8 mouse cellular contexts compared by ENCODE assay signal in the genomic region with DNA sequence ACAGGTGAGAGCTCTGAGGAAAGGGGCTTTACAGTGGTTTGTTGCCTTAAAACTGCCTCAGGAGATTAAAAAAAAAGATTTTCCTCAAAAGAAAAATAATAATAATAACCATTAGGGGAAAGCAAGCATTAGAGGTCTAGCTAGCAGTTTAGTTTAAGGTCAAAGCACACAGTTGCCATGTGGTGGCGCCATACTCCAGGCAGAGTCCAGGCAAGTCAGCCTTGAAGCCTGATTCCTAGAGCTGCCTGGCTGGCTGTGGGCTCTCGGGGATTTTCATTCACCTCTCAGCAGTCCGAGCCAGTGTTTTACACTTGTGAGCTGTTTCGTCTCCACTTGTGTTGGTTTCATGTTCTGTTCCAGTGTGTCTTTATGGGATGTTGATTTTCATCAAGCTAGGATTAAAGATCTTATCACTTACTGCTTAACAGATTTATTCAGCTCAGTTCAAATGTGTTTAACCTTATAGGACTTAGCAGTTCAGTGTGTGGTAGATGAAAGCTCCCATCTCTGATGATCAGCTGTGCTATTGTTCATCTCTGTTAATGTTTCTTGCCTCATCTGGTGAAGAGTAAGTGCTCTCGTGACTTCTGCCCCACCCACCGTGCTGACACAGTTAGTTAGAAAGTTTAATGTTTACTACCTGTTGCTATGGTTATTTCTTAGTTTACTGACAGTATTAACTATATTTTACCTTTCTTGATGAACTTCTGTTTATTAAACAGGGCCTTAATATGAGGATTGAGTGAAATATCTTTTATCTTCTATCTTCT. TPM values are rescaled to one million over a fixed set of nuclear protein-coding genes. Genes with fewer than 3 reads are reported as not detected.
DNase-seq lines count a peak whose midpoint lies in the region; ATAC-seq and TF ChIP-seq lines count a peak whose summit lies in the region.

No protein-coding gene starts in this region.

- H3K27me3 ChIP-seq in midbrain, embryonic 10.5 days (ENCODE audit: low read depth, poor library complexity, severe bottlenecking) = no peaks in the 10 kb centered on the region
- no peaks in the 10 kb centered on the region for H3K27me3 ChIP-seq in midbrain, embryonic 16.5 days (ENCODE audit: control insufficient read depth, insufficient read depth, low read depth, low read length)

- H3K4me3 ChIP-seq in midbrain, embryonic 10.5 days = no peak overlapping the region
- no peak overlapping the region for H3K4me3 ChIP-seq in midbrain, embryonic 16.5 days (ENCODE audit: low read depth, low read length)
- no peak overlapping the region for H3K4me3 ChIP-seq in lung, adult 2 months (replicated peaks; ENCODE audit: extremely low read depth, low read depth, low read length)

- no peak overlapping the region for H3K4me2 ChIP-seq in midbrain, embryonic 16.5 days (ENCODE audit: low read length)

- DNase-seq in midbrain, embryonic 10.5 days (ENCODE audit: low spot score) = peak; percentile 51
- DNase-seq in adrenal gland, postnatal 36 days = peak; percentile 82 to 83
- peak; percentile 90 for DNase-seq in kidney, adult 9 months
- peak; percentile 41 for DNase-seq in lung, adult 2 months
- DNase-seq in right cerebral cortex, postnatal 10 days (ENCODE audit: low spot score in 2 of 2) = peak; percentile 67 to 77
- peak; percentile 46 to 64 for DNase-seq in urinary bladder, postnatal 36 days (ENCODE audit: low spot score in 2 of 2)

- peaks cover 100% of the 10 kb centered on the region for H3K36me3 ChIP-seq in midbrain, embryonic 10.5 days
- peaks cover 36% of the 10 kb centered on the region for H3K36me3 ChIP-seq in midbrain, embryonic 16.5 days (ENCODE audit: control insufficient read depth, insufficient read depth, low read length)

- H3K4me1 ChIP-seq in midbrain, embryonic 10.5 days = no peaks in the 10 kb centered on the region
- H3K4me1 ChIP-seq in midbrain, embryonic 16.5 days (ENCODE audit: control insufficient read depth, insufficient read depth, low read length) = no peaks in the 10 kb centered on the region
- no peaks in the 10 kb centered on the region for H3K4me1 ChIP-seq in lung, adult 2 months (ENCODE audit: control insufficient read depth, insufficient read depth, low read length)

- no peak for TF ChIP-seq POLR2A in lung, adult 2 months (IDR thresholded peaks at IDR 0.05; ENCODE audit: borderline replicate concordance, extremely low read depth, low read depth, low read length)

- H3K9me3 ChIP-seq in midbrain, embryonic 10.5 days (replicated peaks) = no peaks in the 10 kb centered on the region
- H3K9me3 ChIP-seq in midbrain, embryonic 16.5 days (replicated peaks; ENCODE audit: control insufficient read depth, low read length, poor library complexity, severe bottlenecking) = no peaks in the 10 kb centered on the region

- WGBS in midbrain, embryonic 10.5 days = 69% methylated on average over 6 of the region's 6 CpGs
- 54% methylated on average over 6 of the region's 6 CpGs for WGBS in midbrain, embryonic 16.5 days
- WGBS in lung, adult 2 months = 60% methylated on average over 6 of the region's 6 CpGs

- H3K9ac ChIP-seq in midbrain, embryonic 16.5 days (ENCODE audit: low read depth, low read length) = no peak overlapping the region

- peak; percentile 83 for TF ChIP-seq CTCF in lung, adult 2 months (IDR thresholded peaks at IDR 0.05; ENCODE audit: insufficient read depth, low read length)

- no peak for ATAC-seq in midbrain, embryonic 16.5 days
- 0 out of 2 replicates have a peak, but pooled peaks have one; percentile 59 for ATAC-seq in erythroid progenitor cell, adult 5-6 weeks (replicated peaks; ENCODE audit: low FRiP score, poor library complexity, severe bottlenecking)

- H3K27ac ChIP-seq in midbrain, embryonic 10.5 days (replicated peaks) = no peak overlapping the region
- no peak overlapping the region for H3K27ac ChIP-seq in midbrain, embryonic 16.5 days (ENCODE audit: low read length)

RNA-seq across cellular contexts. Expression of gene Ctr9, which starts 21.1 kb away (rescaled TPM):
- polyA plus RNA-seq in midbrain, embryonic 10.5 days (2016; fragmentation: Nextera tagmentation; extraction: Ambion mirVana) = 81.6 and 93.9 TPM in 2 replicates
- 81.8 and 89.3 TPM in 2 replicates for polyA plus RNA-seq in midbrain, embryonic 16.5 days (2015; fragmentation: Nextera tagmentation; extraction: Ambion mirVana)
- total RNA-seq in adrenal gland, postnatal 36 days (2021) = 10 to 100 TPM; 39.6 to 52.4 TPM
- total RNA-seq in erythroid progenitor cell, adult 5-6 weeks (2015; ENCODE audit: low replicate concordance) = 9.6 and 13.7 TPM in 2 replicates
- total RNA-seq in erythroid progenitor cell, adult 5-6 weeks (2017; ENCODE audit: low replicate concordance) = 21.9 and 28.9 TPM in 2 replicates
- polyA plus RNA-seq in lung, adult 2 months (2012; rRNA removed) = 6.9 and 9.1 TPM in 2 replicates

RNA-seq across cellular contexts. Expression of gene Eif4g2, which starts 33.0 kb away (rescaled TPM):
- 1,390 and 1,545 TPM in 2 replicates for polyA plus RNA-seq in midbrain, embryonic 10.5 days (2016; fragmentation: Nextera tagmentation; extraction: Ambion mirVana)
- 1,168 and 1,270 TPM in 2 replicates for polyA plus RNA-seq in midbrain, embryonic 16.5 days (2015; fragmentation: Nextera tagmentation; extraction: Ambion mirVana)
- 1,000 to 10,000 TPM; 1,018 to 1,041 TPM for total RNA-seq in adrenal gland, postnatal 36 days (2021)
- 560 and 705 TPM in 2 replicates for total RNA-seq in erythroid progenitor cell, adult 5-6 weeks (2015; ENCODE audit: low replicate concordance)
- total RNA-seq in erythroid progenitor cell, adult 5-6 weeks (2017; ENCODE audit: low replicate concordance) = 587 and 796 TPM in 2 replicates
- 54.4 and 88.3 TPM in 2 replicates for polyA plus RNA-seq in lung, adult 2 months (2012; rRNA removed)

Comparison
In these comparisons a context has a peak if more than half of its experiments do, and no peak if none do; other contexts are left out.
1. RNA of gene Eif4g2, which starts 33.0 kb away (polyA plus RNA-seq): 1,390 to 1,545 TPM in midbrain, embryonic 10.5 days and 1,168 to 1,270 TPM in midbrain, embryonic 16.5 days; 54.4 to 88.3 TPM in lung, adult 2 months; every median in the first group is over 10 times any median in the second.
2. Peak in every context shown above with its lines, with median percentiles within 50 percentile points of each other: DNase-seq.